Mouse (Mus musculus) c-Kit-positive CD71-positive TER-119-negative erythroid progenitor cells, embryonic 14.5 days (primary cell): ENCODE measurements around the gene Scarb2.

Experiments used
- DNase-seq: peaks from one replicate; pipeline ENCODE4 v3.0.0-alpha.2; 2013; ENCODE audit warnings: low read depth

Scarb2 gene

GRCm38 (mm10) chr5:92493423-92493822 is 13.2 kb downstream of the Scarb2 start:
- no peak for DNase-seq

GRCm38 (mm10) chr5:92490779-92491178 is 15.9 kb downstream of the Scarb2 start:
- no peak for DNase-seq

- no peak for DNase-seq
Observed at GRCm38 (mm10) chr5:92490304-92490703, 16.3 kb downstream of the Scarb2 start.

- no peak for DNase-seq
Observed at GRCm38 (mm10) chr5:92489503-92489902, 17.1 kb downstream of the Scarb2 start.

GRCm38 (mm10) chr5:92488961-92489360 is 17.7 kb downstream of the Scarb2 start:
- no peak for DNase-seq

GRCm38 (mm10) chr5:92488408-92488807 is 18.2 kb downstream of the Scarb2 start:
- no peak for DNase-seq

- DNase-seq = no peak
Observed at GRCm38 (mm10) chr5:92486758-92487157, 19.9 kb downstream of the Scarb2 start.

- DNase-seq = peak; percentile 37
Observed at GRCm38 (mm10) chr5:92484880-92485279, 21.8 kb downstream of the Scarb2 start.

GRCm38 (mm10) chr5:92472863-92473262 is 33.8 kb downstream of the Scarb2 start:
- DNase-seq = no peak

- no peak for DNase-seq
Observed at GRCm38 (mm10) chr5:92471531-92471930, 35.1 kb downstream of the Scarb2 start.

GRCm38 (mm10) chr5:92469201-92470130 is 37.2 kb downstream of the Scarb2 start:
- DNase-seq = no peak

- no peak for DNase-seq
Observed at GRCm38 (mm10) chr5:92468234-92468633, 38.4 kb downstream of the Scarb2 start.

GRCm38 (mm10) chr5:92467102-92467766 is 39.4 kb downstream of the Scarb2 start:
- DNase-seq = no peak

- DNase-seq = no peak
Observed at GRCm38 (mm10) chr5:92465511-92465910, 41.1 kb downstream of the Scarb2 start.

GRCm38 (mm10) chr5:92461321-92461720 is 45.3 kb downstream of the Scarb2 start:
- DNase-seq = peak; percentile 34

- no peak for DNase-seq
Observed at GRCm38 (mm10) chr5:92458726-92459125, 47.9 kb downstream of the Scarb2 start.

GRCm38 (mm10) chr5:92457410-92457809 is 49.2 kb downstream of the Scarb2 start:
- no peak for DNase-seq

- DNase-seq = no peak
Observed at GRCm38 (mm10) chr5:92452876-92453275, 53.8 kb downstream of the Scarb2 start.

GRCm38 (mm10) chr5:92446736-92447135 is 59.9 kb downstream of the Scarb2 start:
- no peak for DNase-seq

- no peak for DNase-seq
Observed at GRCm38 (mm10) chr5:92445016-92445415, 61.6 kb downstream of the Scarb2 start.

GRCm38 (mm10) chr5:92442914-92443313 is 63.7 kb downstream of the Scarb2 start:
- DNase-seq = no peak

GRCm38 (mm10) chr5:92441494-92441893 is 65.1 kb downstream of the Scarb2 start:
- no peak for DNase-seq

GRCm38 (mm10) chr5:92438540-92438939 is 68.1 kb downstream of the Scarb2 start:
- no peak for DNase-seq
